In the genomic region with DNA sequence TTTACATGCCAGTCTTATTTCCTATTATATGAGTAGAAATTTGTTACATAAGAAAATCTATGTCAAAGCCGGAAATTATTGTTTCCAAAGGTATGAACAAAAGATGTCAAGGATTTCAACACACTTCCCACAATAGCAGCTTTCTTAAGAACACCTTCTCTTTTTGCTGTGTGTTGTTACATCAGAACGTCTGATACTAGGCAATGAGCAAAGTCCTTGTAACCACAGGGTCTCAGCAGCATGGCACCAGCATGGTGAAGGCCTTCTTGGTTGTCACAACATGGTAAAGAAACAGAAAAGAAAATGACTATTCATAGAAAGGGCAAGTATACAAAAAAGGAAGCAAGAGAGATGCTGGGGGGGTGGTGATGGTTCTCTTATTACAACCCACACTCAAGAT, we compare ENCODE assay signal across 18 mouse cellular contexts. TPM values are rescaled to one million over a fixed set of nuclear protein-coding genes. Genes with fewer than 3 reads are reported as not detected.
"Had no signal": no experiment of that assay in that cellular context is flagged by ENCODE, and none has a peak within 500 bp of the region (broad histone marks: within the 10 kb centered on the region; RNA-seq: fewer than 3 reads in every experiment).

No protein-coding gene starts in this region.

- DNase-seq: left cerebral cortex, postnatal 4 days; liver; liver, embryonic 13.5 days; liver, postnatal 0 days; lung, adult 18-20 months; lung, adult 2 months; lung, embryonic 14.5 days; lung, postnatal 10 days; lung, postnatal 14 days; lung, postnatal 36 days; lung, postnatal 4 days; midbrain, embryonic 14.5 days had no signal

- ATAC-seq: liver, embryonic 12.5 days; liver, postnatal 0 days; lung, postnatal 0 days; midbrain, embryonic 13.5 days; midbrain, embryonic 15.5 days; midbrain, embryonic 16.5 days had no signal

RNA-seq across cellular contexts. Expression of a gene that starts 20.6 kb away (rescaled TPM):
- total RNA-seq: monocyte, adult 5-6 weeks had no signal
